Mouse (Mus musculus): Measurements from ENCODE around the gene Grin2c. TPM values are rescaled to one million over a fixed set of nuclear protein-coding genes. Genes with fewer than 3 reads are reported as not detected.

Gene Grin2c
- not detected in 3 replicates for total RNA-seq (2017)

GRCm38 (mm10) chr11:115267061-115267883 is at the start of gene Grin2c:
Gene Grin2c (minus strand): TSS chr11:115267243.
- no peak for ATAC-seq (replicated peaks; ENCODE audit: insufficient number of reproducible peaks, low FRiP score, low TSS enrichment, poor library complexity, severe bottlenecking)

DNA sequence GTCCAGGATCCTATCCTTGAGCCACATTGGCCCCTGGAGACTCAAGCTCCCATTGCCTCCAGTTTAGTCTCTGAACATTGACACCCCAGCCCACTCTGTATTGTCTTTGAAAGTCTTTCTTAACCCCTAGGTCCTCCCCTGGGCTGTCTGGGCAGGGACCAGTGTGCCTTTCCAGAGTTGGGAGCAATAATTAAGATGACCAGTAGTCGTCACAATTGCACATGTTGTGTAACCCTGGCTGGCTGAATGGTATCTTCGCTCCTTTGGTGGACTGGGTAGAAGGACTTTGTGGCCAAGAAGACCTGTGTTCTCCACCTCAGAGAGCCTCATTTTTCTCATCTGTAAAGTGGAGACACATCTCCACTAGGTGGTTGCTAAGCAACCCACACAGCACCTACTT is 47.2 kb upstream of the Grin2c start:
- ATAC-seq (replicated peaks; ENCODE audit: insufficient number of reproducible peaks, low FRiP score, low TSS enrichment, poor library complexity, severe bottlenecking) = no peak

DNA sequence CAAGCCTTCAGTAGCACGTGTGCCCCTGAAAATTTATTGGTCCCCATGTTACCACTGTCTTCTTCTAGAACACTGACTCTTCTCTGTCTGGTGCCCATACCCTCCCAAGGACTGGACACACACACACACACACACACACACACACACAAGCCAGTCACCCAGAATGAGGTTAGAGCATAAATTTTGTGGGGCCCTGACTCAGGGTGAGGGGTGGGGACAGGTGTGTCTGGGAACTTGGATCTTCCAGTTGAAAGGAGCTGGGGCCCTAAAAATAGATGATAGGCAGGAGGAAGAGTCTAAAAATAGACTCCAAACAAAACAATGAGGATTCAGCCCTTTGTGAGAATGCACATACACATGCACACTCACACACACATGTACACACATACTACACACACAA is 41.7 kb upstream of the Grin2c start:
- ATAC-seq (replicated peaks; ENCODE audit: insufficient number of reproducible peaks, low FRiP score, low TSS enrichment, poor library complexity, severe bottlenecking) = no peak

- no peak for ATAC-seq (replicated peaks; ENCODE audit: insufficient number of reproducible peaks, low FRiP score, low TSS enrichment, poor library complexity, severe bottlenecking)
Observed at GRCm38 (mm10) chr11:115306863-115307262, 39.8 kb upstream of the Grin2c start, which contains the start of gene Otop2. Gene Otop2 (plus strand): TSS chr11:115307163.

GRCm38 (mm10) chr11:115303167-115303566 is 36.1 kb upstream of the Grin2c start:
- no peak for ATAC-seq (replicated peaks; ENCODE audit: insufficient number of reproducible peaks, low FRiP score, low TSS enrichment, poor library complexity, severe bottlenecking)

- no peak for ATAC-seq (replicated peaks; ENCODE audit: insufficient number of reproducible peaks, low FRiP score, low TSS enrichment, poor library complexity, severe bottlenecking)
Observed at GRCm38 (mm10) chr11:115301351-115301750, 34.3 kb upstream of the Grin2c start.

GRCm38 (mm10) chr11:115300745-115301144 is 33.7 kb upstream of the Grin2c start:
- no peak for ATAC-seq (replicated peaks; ENCODE audit: insufficient number of reproducible peaks, low FRiP score, low TSS enrichment, poor library complexity, severe bottlenecking)

GRCm38 (mm10) chr11:115298160-115298559 is 31.1 kb upstream of the Grin2c start:
- no peak for ATAC-seq (replicated peaks; ENCODE audit: insufficient number of reproducible peaks, low FRiP score, low TSS enrichment, poor library complexity, severe bottlenecking)

GRCm38 (mm10) chr11:115297214-115297826 is 30.3 kb upstream of the Grin2c start, which contains the start of gene Fads6:
Gene Fads6 (minus strand): TSS chr11:115297663.
- ATAC-seq (replicated peaks; ENCODE audit: insufficient number of reproducible peaks, low FRiP score, low TSS enrichment, poor library complexity, severe bottlenecking) = peak; percentile 38

- no peak for ATAC-seq (replicated peaks; ENCODE audit: insufficient number of reproducible peaks, low FRiP score, low TSS enrichment, poor library complexity, severe bottlenecking)
Observed at GRCm38 (mm10) chr11:115296471-115297210, 29.6 kb upstream of the Grin2c start.

DNA sequence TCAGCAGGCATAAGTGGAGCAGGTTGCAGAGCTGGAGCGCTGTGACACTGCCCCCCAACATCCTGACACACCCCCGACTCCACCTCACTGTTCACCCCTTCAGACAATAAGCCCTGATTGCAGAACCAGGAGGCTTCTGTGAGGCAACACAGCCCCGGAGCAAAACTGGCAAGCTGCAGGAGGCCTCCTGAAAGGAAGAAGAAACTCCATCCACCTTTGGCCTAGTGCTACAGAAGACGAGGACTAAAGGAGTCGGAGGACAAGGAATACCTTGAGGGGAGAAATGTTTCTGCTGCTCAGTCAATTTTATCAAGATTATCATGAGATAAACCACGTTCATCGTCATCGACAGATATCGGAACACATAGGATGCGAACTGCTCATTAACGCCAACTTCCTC is 28.9 kb upstream of the Grin2c start:
- ATAC-seq (replicated peaks; ENCODE audit: insufficient number of reproducible peaks, low FRiP score, low TSS enrichment, poor library complexity, severe bottlenecking) = no peak

DNA sequence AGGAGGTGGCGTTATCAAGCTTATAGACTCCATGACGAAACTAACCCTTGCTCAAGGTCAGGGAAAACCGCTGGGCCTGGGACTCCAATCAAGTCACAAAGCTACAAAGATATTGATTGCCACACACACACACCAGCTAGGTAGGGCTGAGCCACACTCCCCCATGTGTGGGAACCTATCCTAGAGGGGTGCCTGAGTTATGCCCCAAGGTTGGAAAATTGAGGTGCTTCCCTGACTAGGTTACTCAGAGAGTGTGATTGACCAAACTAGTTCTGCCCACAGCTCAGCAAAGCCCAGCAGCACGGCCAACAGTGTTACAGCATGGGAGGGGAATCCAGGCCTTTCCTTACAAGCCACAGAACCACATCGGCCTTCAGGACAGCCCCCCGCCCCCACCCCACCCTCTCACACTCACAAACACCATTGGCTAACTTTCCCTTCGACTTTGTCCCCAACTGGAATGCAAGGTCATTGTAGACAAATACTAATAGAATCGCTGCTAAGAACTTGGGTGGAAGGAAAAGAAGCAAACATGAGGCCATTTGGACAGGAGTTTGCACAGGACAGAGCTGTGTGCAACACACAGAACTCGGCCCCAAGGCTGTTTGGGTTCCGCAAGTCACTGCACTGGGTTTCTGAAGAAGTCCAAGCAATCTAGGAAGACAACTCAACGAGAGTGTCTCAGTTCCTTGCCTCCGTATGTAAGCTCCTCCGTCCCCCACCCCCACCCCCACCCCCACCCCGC is 25.8 kb upstream of the Grin2c start:
- no peak for ATAC-seq (replicated peaks; ENCODE audit: insufficient number of reproducible peaks, low FRiP score, low TSS enrichment, poor library complexity, severe bottlenecking)

- ATAC-seq (replicated peaks; ENCODE audit: insufficient number of reproducible peaks, low FRiP score, low TSS enrichment, poor library complexity, severe bottlenecking) = no peak
Observed at GRCm38 (mm10) chr11:115291503-115291902, 24.5 kb upstream of the Grin2c start.

GRCm38 (mm10) chr11:115290919-115291318 is 23.9 kb upstream of the Grin2c start:
- no peak for ATAC-seq (replicated peaks; ENCODE audit: insufficient number of reproducible peaks, low FRiP score, low TSS enrichment, poor library complexity, severe bottlenecking)

DNA sequence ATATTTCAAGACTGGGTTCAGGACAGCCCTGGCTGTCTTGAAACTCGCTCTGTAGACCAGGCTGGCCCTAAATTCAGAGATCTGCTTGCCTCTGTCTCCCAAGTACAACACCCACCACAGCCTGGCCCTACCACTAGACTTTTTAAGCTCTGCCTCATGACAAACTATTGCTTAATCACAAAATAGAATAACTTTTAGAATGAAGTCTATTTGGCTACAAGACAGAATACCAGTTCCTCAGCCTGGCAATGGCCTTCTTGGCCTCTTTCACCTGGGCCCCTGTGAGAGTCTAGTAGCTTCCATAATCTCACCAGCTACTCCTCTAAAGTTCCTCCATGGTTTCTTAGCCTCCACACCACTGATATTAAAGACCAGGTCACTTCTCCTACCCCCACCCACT is 23.3 kb upstream of the Grin2c start:
- ATAC-seq (replicated peaks; ENCODE audit: insufficient number of reproducible peaks, low FRiP score, low TSS enrichment, poor library complexity, severe bottlenecking) = no peak

GRCm38 (mm10) chr11:115289885-115290284 is 22.8 kb upstream of the Grin2c start:
- ATAC-seq (replicated peaks; ENCODE audit: insufficient number of reproducible peaks, low FRiP score, low TSS enrichment, poor library complexity, severe bottlenecking) = no peak

- no peak for ATAC-seq (replicated peaks; ENCODE audit: insufficient number of reproducible peaks, low FRiP score, low TSS enrichment, poor library complexity, severe bottlenecking)
Observed at GRCm38 (mm10) chr11:115288305-115288704, 21.3 kb upstream of the Grin2c start.

- no peak for ATAC-seq (replicated peaks; ENCODE audit: insufficient number of reproducible peaks, low FRiP score, low TSS enrichment, poor library complexity, severe bottlenecking)
Observed at GRCm38 (mm10) chr11:115287386-115287785, 20.3 kb upstream of the Grin2c start.
